ENCODE assay signal across 30 mouse cellular contexts in the genomic region with DNA sequence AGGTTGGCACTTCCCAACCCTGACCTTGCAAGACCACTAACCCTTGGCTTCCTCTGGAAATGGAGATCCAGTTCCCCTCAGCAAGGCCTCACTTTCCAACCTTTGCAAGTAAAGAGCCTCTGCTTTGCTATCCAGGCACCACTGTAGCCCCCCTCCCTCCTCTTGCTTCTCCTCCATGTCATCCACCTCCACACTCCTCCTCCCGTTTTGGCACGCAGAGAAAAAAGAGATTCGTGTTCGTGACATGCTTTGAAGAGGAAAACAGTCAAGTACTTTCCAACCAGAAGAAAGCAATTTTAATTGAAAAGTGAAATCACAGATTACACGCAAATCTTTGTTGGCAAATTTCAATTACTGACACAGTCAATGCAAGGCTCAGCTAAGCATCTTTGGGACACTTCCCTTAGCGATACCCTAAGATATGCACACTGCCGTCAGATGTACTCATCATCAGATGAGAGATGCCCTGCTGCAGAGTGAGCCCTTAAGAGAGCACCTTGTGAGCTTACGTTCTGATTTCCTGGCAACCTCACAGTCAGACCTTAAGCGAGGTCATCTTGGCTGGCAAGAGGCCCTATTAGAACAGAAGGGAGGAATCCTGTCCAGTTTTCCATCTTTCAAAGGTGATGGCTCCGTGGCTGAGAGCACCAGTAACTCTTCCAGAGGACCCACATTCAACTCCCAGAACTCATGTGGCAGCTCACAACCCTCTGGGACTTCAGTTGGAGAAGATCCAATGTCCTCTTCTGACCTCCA.
DNase-seq lines count a peak whose midpoint lies in the region; ATAC-seq lines count a peak whose summit lies in the region.
"Had no signal": no experiment of that assay in that cellular context is flagged by ENCODE, and none has a peak within 500 bp of the region (broad histone marks: within the 10 kb centered on the region; RNA-seq: fewer than 3 reads in every experiment).

No protein-coding gene starts in this region.

- H3K27me3 ChIP-seq in neural tube, embryonic 15.5 days (replicated peaks): 0 out of 2 replicates have a peak, but pooled peaks cover 2% of the 10 kb centered on the region
- H3K27me3 ChIP-seq in heart, embryonic 11.5 days (ENCODE audit: control insufficient read depth, insufficient read depth, low read length): peaks cover 15% of the 10 kb centered on the region
- H3K27me3 ChIP-seq: embryonic facial prominence, embryonic 13.5 days; forebrain, embryonic 15.5 days; intestine, embryonic 15.5 days had no signal

- no peak for ATAC-seq in neural tube, embryonic 15.5 days (ENCODE audit: low FRiP score)
- ATAC-seq in heart, embryonic 11.5 days (replicated peaks; ENCODE audit: insufficient number of reproducible peaks, low FRiP score, low TSS enrichment): no peak
- ATAC-seq: forebrain, embryonic 15.5 days; hindbrain, postnatal 0 days; intestine, embryonic 15.5 days; liver, embryonic 12.5 days; liver, postnatal 0 days had no signal

- H3K4me1 ChIP-seq in neural tube, embryonic 15.5 days: peaks cover 26% of the 10 kb centered on the region
- H3K4me1 ChIP-seq in heart, embryonic 11.5 days (ENCODE audit: control insufficient read depth, insufficient read depth, low read length): peaks cover 6% of the 10 kb centered on the region
- H3K4me1 ChIP-seq: forebrain, embryonic 15.5 days; liver, embryonic 12.5 days had no signal

- no peak overlapping the region for H3K27ac ChIP-seq in neural tube, embryonic 15.5 days (replicated peaks)
- H3K27ac ChIP-seq in heart, embryonic 11.5 days (ENCODE audit: low read depth, low read length): no peak overlapping the region
- H3K27ac ChIP-seq: embryonic facial prominence, embryonic 13.5 days; forebrain, embryonic 10.5 days; forebrain, embryonic 15.5 days; heart, adult 2 months; heart, embryonic 15.5 days; hindbrain, postnatal 0 days; intestine, embryonic 15.5 days; kidney, postnatal 0 days; limb, embryonic 13.5 days; liver, embryonic 12.5 days; macrophage; neural tube, embryonic 12.5 days; stomach, postnatal 0 days had no signal

- WGBS in neural tube, embryonic 15.5 days: 91% methylated on average over 10 of the region's 10 CpGs
- WGBS in heart, embryonic 11.5 days (ENCODE audit: insufficient replicate concordance): 78% methylated on average over 10 of the region's 10 CpGs

- H3K4me3 ChIP-seq in neural tube, embryonic 15.5 days (replicated peaks): no peak overlapping the region
- H3K4me3 ChIP-seq in heart, embryonic 11.5 days (ENCODE audit: low read depth, low read length): no peak overlapping the region
- H3K4me3 ChIP-seq: embryonic facial prominence, embryonic 13.5 days; forebrain, embryonic 10.5 days; forebrain, embryonic 15.5 days; heart, adult 2 months; heart, embryonic 15.5 days; intestine, embryonic 15.5 days; limb, embryonic 13.5 days; liver, embryonic 12.5 days; myocyte; neural tube, embryonic 12.5 days had no signal

- peak; percentile 33 for DNase-seq in adrenal gland, postnatal 14 days
- no peak for DNase-seq in adrenal gland, postnatal 25 days
- peak; percentile 40 for DNase-seq in right cerebral cortex, adult 18-20 months
- DNase-seq in right cerebral cortex, postnatal 4 days: no peak
- peak; percentile 86 for DNase-seq in cerebellum, adult 9-11 months
- DNase-seq in telencephalon, adult 2 months (ENCODE audit: low read depth, low spot score): peak; percentile 46
- DNase-seq: heart, adult 2 months; kidney, adult 8-10 months; kidney, postnatal 4 days; liver, postnatal 0 days; right cerebral cortex, postnatal 25 days; spleen, adult 18-20 months; thymus, adult 2 months; thymus, postnatal 36 days had no signal

- no peak overlapping the region for H3K9ac ChIP-seq in neural tube, embryonic 15.5 days (replicated peaks)
- H3K9ac ChIP-seq in heart, embryonic 11.5 days (ENCODE audit: low read depth, low read length): no peak overlapping the region
- H3K9ac ChIP-seq: embryonic facial prominence, embryonic 13.5 days; forebrain, embryonic 15.5 days; heart, embryonic 15.5 days; intestine, embryonic 15.5 days; limb, embryonic 13.5 days; liver, embryonic 12.5 days; liver, postnatal 0 days; neural tube, embryonic 12.5 days had no signal

- H3K36me3 ChIP-seq in neural tube, embryonic 15.5 days: no peaks in the 10 kb centered on the region
- no peaks in the 10 kb centered on the region for H3K36me3 ChIP-seq in heart, embryonic 11.5 days (ENCODE audit: control insufficient read depth, insufficient read depth, low read length)
- H3K36me3 ChIP-seq: embryonic facial prominence, embryonic 13.5 days; forebrain, embryonic 10.5 days; forebrain, embryonic 15.5 days; G1E; heart, embryonic 15.5 days; intestine, embryonic 15.5 days; limb, embryonic 13.5 days; liver, embryonic 12.5 days; neural tube, embryonic 12.5 days had no signal

- no peak overlapping the region for H3K4me2 ChIP-seq in neural tube, embryonic 15.5 days
- H3K4me2 ChIP-seq in heart, embryonic 11.5 days: no peak overlapping the region
- H3K4me2 ChIP-seq: embryonic facial prominence, embryonic 13.5 days; forebrain, embryonic 15.5 days; heart, embryonic 15.5 days; intestine, embryonic 15.5 days; limb, embryonic 13.5 days; liver, embryonic 12.5 days; neural tube, embryonic 12.5 days had no signal

- H3K9me3 ChIP-seq in neural tube, embryonic 15.5 days (replicated peaks): no peaks in the 10 kb centered on the region
- no peaks in the 10 kb centered on the region for H3K9me3 ChIP-seq in heart, embryonic 11.5 days (replicated peaks; ENCODE audit: control insufficient read depth, low read length)
- H3K9me3 ChIP-seq: embryonic facial prominence, embryonic 13.5 days; forebrain, embryonic 10.5 days; forebrain, embryonic 15.5 days; G1E; heart, embryonic 15.5 days; intestine, embryonic 15.5 days; limb, embryonic 13.5 days; liver, embryonic 12.5 days; neural tube, embryonic 12.5 days had no signal

Comparison
In these comparisons a context has a peak if more than half of its experiments do, and no peak if none do; other contexts are left out.
1. DNase-seq: peak in adrenal gland, postnatal 14 days (single experiment), right cerebral cortex, adult 18-20 months (single experiment), cerebellum, adult 9-11 months (single experiment) and telencephalon, adult 2 months (single experiment); none in adrenal gland, postnatal 25 days (single experiment) and right cerebral cortex, postnatal 4 days (single experiment).